Mouse (Mus musculus): ENCODE data around the gene Reps2. TPM values are rescaled to one million over a fixed set of nuclear protein-coding genes. Genes with fewer than 3 reads are reported as not detected.

Reps2 gene
- total and polyA plus RNA-seq, 3 experiments, result 0.06 TPM; not detected in 2

DNA sequence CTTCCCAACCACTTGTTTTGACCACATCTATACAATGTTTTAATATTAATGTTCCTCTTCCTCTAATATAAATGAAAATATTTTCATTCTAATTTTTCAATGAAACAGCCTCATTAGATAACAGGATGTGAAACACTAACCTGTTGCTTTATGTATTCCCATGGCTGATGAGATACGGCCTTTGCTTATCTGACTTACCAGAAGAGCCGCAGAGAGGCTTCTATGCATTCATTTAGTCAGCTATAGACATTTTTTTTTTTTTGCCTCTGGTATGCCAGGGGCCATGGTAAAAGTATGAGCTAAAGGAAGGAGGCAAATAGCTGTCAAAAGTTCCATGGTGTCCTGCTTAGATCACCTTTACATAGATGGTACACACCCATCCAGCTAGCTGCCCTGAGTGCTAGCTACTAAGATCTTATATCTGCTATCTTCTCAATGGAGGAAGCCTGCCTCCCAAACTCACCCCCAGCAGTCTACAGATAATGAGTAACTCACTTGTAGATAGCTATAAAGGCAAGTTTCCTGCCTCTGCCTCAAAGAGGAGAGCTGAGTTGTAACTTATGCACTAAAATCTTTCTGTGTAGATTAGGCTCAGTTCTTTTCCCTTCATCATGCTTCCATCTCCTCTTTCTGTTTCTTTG lies 196.7 kb downstream of the Reps2 start:
- in situ Hi-C loops (cut with MboI; ENCODE audit: low pct_ligation_motif_present, low pct_unique_long_range_greater_than_20kb, low sequenced_read_pairs) (no loop called here), dilution Hi-C loops (cut with MboI; ENCODE audit: extremely low pct_ligation_motif_present, extremely low pct_unique_long_range_greater_than_20kb, low sequenced_read_pairs) (no loop called here)
- Histone ChIP-seq H3K27me3 (replicated peaks) (no peaks in the 10 kb centered on the region), H3K4me3 (replicated peaks in 1 of 3; ENCODE audit: low read depth in 2 of 3, low read length in 2 of 3, poor library complexity in 1 of 3) (no peak overlapping the region), H3K4me2 (ENCODE audit: insufficient read depth, low read depth, poor library complexity, severe bottlenecking) (no peak overlapping the region), H3K36me3 (replicated peaks in 1 of 2; ENCODE audit: control insufficient read depth in 1 of 2, insufficient read depth in 1 of 2, low read length in 1 of 2) (no peaks in the 10 kb centered on the region), H3K9ac (ENCODE audit: insufficient read depth, low read depth) (no peak overlapping the region), H3K4me1 (ENCODE audit: control insufficient read depth in 1 of 2, insufficient read depth in 2 of 2) (no peaks in the 10 kb centered on the region), H3K9me3 (replicated peaks; ENCODE audit: low read length) (no peaks in the 10 kb centered on the region), H3K79me2 (replicated peaks; ENCODE audit: control insufficient read depth, extremely low read depth, insufficient read depth, poor library complexity, severe bottlenecking) (no peaks in the 10 kb centered on the region), H3K27ac (ENCODE audit: insufficient read depth, low read depth) (no peak overlapping the region)
- DNase-seq (ENCODE audit: extremely low read depth), result no peak
- TF ChIP-seq SIN3A (IDR thresholded peaks at IDR 0.05; ENCODE audit: low read length) (no peak), IRF4 (IDR thresholded peaks at IDR 0.05; ENCODE audit: low read depth, low read length) (no peak), MEF2A (IDR thresholded peaks at IDR 0.05; ENCODE audit: borderline replicate concordance, low read depth, low read length) (no peak), JUN (IDR thresholded peaks at IDR 0.05; ENCODE audit: insufficient read depth, low read depth, low read length) (no peak), KAT2A (IDR thresholded peaks at IDR 0.05; ENCODE audit: insufficient replicate concordance, low read length) (no peak), TCF12 (IDR thresholded peaks at IDR 0.05; ENCODE audit: low read depth, low read length) (no peak), RCOR1 (conservative IDR thresholded peaks at IDR 0.05; ENCODE audit: low read depth, low read length) (no peak), NRF1 (IDR thresholded peaks at IDR 0.05; ENCODE audit: low read depth, low read length) (no peak), BHLHE40 (IDR thresholded peaks at IDR 0.05; ENCODE audit: low read depth, low read length) (no peak), GABPA (IDR thresholded peaks at IDR 0.05; ENCODE audit: insufficient replicate concordance, low read depth, low read length) (no peak), ZC3H11A (IDR thresholded peaks at IDR 0.05; ENCODE audit: low read depth, low read length) (no peak), EP300 (IDR thresholded peaks at IDR 0.05; ENCODE audit: low read length) (no peak), ZMIZ1 (IDR thresholded peaks at IDR 0.05; ENCODE audit: low read depth, low read length) (no peak), E2F4 (IDR thresholded peaks at IDR 0.05; ENCODE audit: insufficient replicate concordance, low read depth, low read length) (no peak), PAX5 (IDR thresholded peaks at IDR 0.05; ENCODE audit: low read length) (no peak), CHD2 (IDR thresholded peaks at IDR 0.05; ENCODE audit: low read length) (no peak), CTCF (conservative IDR thresholded peaks at IDR 0.05 in 1 of 2, IDR thresholded peaks at IDR 0.05 in 1 of 2; ENCODE audit: low read depth in 2 of 2, low read length in 2 of 2) (no peak), MAFK (IDR thresholded peaks at IDR 0.05; ENCODE audit: insufficient replicate concordance, low read length) (no peak), ZNF384 (IDR thresholded peaks at IDR 0.05; ENCODE audit: low read depth, low read length) (no peak), MYC (IDR thresholded peaks at IDR 0.05; ENCODE audit: low read depth, low read length) (no peak)

DNA sequence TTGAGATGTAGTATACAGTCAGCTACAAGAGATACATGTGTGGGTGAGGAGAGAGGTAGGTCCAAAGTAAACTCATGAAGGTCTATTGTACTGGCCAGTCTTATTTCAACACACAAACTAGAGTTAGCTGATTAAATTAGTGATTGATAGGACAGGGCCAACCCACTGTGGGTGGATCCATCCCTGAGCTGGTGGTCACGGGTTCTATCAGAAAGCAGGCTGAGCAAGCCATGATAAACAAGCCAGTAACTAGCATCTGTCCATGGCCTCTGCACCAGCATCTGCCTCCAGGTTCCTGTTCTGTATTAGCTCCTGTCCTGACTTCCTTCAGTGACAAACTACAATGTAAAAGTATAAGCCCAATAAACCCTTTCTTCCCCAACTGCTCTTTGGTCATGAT lies 200.1 kb downstream of the Reps2 start:
- Histone ChIP-seq H3K4me2 (ENCODE audit: insufficient read depth, low read depth, poor library complexity, severe bottlenecking) (no peak overlapping the region), H3K79me2 (replicated peaks; ENCODE audit: control insufficient read depth, extremely low read depth, insufficient read depth, poor library complexity, severe bottlenecking) (no peaks in the 10 kb centered on the region), H3K27me3 (replicated peaks) (no peaks in the 10 kb centered on the region), H3K9me3 (replicated peaks; ENCODE audit: low read length) (no peaks in the 10 kb centered on the region), H3K4me3 (replicated peaks in 1 of 3; ENCODE audit: low read depth in 2 of 3, low read length in 2 of 3, poor library complexity in 1 of 3) (no peak overlapping the region), H3K27ac (ENCODE audit: insufficient read depth, low read depth) (no peak overlapping the region), H3K36me3 (replicated peaks in 1 of 2; ENCODE audit: control insufficient read depth in 1 of 2, insufficient read depth in 1 of 2, low read length in 1 of 2) (no peaks in the 10 kb centered on the region), H3K4me1 (ENCODE audit: control insufficient read depth in 1 of 2, insufficient read depth in 2 of 2) (no peaks in the 10 kb centered on the region), H3K9ac (ENCODE audit: insufficient read depth, low read depth) (no peak overlapping the region)
- TF ChIP-seq PAX5 (IDR thresholded peaks at IDR 0.05; ENCODE audit: low read length) (no peak), GABPA (IDR thresholded peaks at IDR 0.05; ENCODE audit: insufficient replicate concordance, low read depth, low read length) (no peak), MYC (IDR thresholded peaks at IDR 0.05; ENCODE audit: low read depth, low read length) (no peak), ZC3H11A (IDR thresholded peaks at IDR 0.05; ENCODE audit: low read depth, low read length) (no peak), POLR2AphosphoS2 (IDR thresholded peaks at IDR 0.05; ENCODE audit: low read depth, low read length) (no peak), E2F4 (IDR thresholded peaks at IDR 0.05; ENCODE audit: insufficient replicate concordance, low read depth, low read length) (no peak), KAT2A (IDR thresholded peaks at IDR 0.05; ENCODE audit: insufficient replicate concordance, low read length) (no peak), USF1 (IDR thresholded peaks at IDR 0.05; ENCODE audit: low read depth, low read length) (no peak), MEF2A (IDR thresholded peaks at IDR 0.05; ENCODE audit: borderline replicate concordance, low read depth, low read length) (no peak), CHD1 (IDR thresholded peaks at IDR 0.05; ENCODE audit: low read depth, low read length) (no peak), MAFK (IDR thresholded peaks at IDR 0.05; ENCODE audit: insufficient replicate concordance, low read length) (no peak), CHD2 (IDR thresholded peaks at IDR 0.05; ENCODE audit: low read length) (no peak), MAX (IDR thresholded peaks at IDR 0.05; ENCODE audit: low read length) (no peak)
- in situ Hi-C loops (cut with MboI; ENCODE audit: low pct_ligation_motif_present, low pct_unique_long_range_greater_than_20kb, low sequenced_read_pairs), result no loop called here
- dilution Hi-C loops (cut with MboI; ENCODE audit: extremely low pct_ligation_motif_present, extremely low pct_unique_long_range_greater_than_20kb, low sequenced_read_pairs), result no loop called here
- DNase-seq (ENCODE audit: extremely low read depth), result no peak
